Mouse (Mus musculus) embryonic fibroblast, embryonic 13.5 days (primary cell): ENCODE results near the gene Sipa1l3.

ENCODE experiments used
- CTCF ChIP-seq: IDR thresholded peaks from 2 replicates; pipeline ENCODE4 v1.5.1; 2011; ENCODE audit warnings: mild to moderate bottlenecking, control low read depth, low read length, moderate library complexity, borderline replicate concordance; ENCODE audit not compliant: insufficient read depth
- POLR2A ChIP-seq: IDR thresholded peaks from 2 replicates; pipeline ENCODE4 v1.6.1; 2011; ENCODE audit warnings: low read depth, mild to moderate bottlenecking, control low read depth, low read length, moderate library complexity

DNA sequence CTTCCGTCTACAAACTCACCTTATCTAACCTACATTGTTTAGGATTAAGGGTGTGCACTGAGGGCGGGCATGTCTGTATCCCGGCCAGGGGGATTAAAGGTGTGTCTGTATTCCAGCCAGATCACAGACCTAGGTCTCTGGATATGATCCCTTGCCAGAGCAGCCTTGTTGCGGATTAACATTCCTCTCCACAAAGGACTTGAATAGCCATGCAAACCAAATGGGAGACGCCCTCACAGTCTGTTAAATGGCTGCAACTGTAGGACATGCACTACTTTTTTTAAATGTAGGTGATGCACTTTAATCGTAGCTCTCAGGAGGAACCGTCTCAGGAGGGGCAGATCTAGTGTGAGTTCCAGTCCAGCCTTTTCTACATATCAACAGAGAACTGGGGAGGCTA, 63.5 kb downstream of the Sipa1l3 start:
- TF ChIP-seq CTCF (no peak), POLR2A (no peak)
